Mouse (Mus musculus): ENCODE results near the gene Synpo2l. TPM values are rescaled to one million over a fixed set of nuclear protein-coding genes. Genes with fewer than 3 reads are reported as not detected.

Gene Synpo2l
- polyA plus RNA-seq, 1 experiment = 0.38 TPM

DNA sequence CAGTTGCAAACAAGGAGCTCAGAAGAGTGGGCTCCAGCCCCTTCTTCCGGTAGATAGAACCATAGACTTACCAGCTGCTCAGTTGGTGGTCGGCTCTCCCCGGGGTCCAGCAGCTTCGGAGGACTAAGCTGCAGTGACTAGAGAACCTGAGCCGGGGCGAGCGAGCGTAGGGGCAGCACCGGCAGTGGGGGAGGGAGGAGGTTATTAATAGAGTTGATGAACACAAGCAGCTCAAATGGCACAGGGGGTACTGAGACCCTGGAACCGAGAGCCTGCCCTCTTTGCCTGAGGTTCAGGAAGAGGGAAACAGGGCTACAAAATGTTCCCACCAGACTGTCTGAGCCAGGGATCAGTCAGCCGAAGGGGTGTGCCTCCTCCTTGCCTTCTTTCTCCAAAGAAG, 11.8 kb downstream of the Synpo2l start, which contains the start of gene Myoz1:
Gene Myoz1, minus strand, starts transcription at position 180 of the 400 bp plus-strand sequence.
- TF ChIP-seq POLR2A (IDR thresholded peaks at IDR 0.05; ENCODE audit: control insufficient read depth, low read depth, low read length) (no peak), CTCF (IDR thresholded peaks at IDR 0.05; ENCODE audit: control insufficient read depth, insufficient read depth, insufficient replicate concordance, low read depth, low read length) (no peak)
- no peaks in the 10 kb centered on the region for H3K36me3 ChIP-seq (ENCODE audit: control insufficient read depth, insufficient read depth, low read length)
- H3K4me3 ChIP-seq (ENCODE audit: control insufficient read depth, low read depth, low read length) = no peak within 1 kb of the TSS
- no peaks in the 10 kb centered on the region for H3K27me3 ChIP-seq (ENCODE audit: control insufficient read depth, insufficient read depth, low read length)
- peak within 1 kb of the TSS; percentile 12; the same call in 1 of the 2 replicates for H3K27ac ChIP-seq (ENCODE audit: control insufficient read depth, insufficient read depth, low read depth, low read length)
- H3K4me1 ChIP-seq (ENCODE audit: control insufficient read depth, insufficient read depth, low read length) = peaks cover 9% of the 10 kb centered on the region

DNA sequence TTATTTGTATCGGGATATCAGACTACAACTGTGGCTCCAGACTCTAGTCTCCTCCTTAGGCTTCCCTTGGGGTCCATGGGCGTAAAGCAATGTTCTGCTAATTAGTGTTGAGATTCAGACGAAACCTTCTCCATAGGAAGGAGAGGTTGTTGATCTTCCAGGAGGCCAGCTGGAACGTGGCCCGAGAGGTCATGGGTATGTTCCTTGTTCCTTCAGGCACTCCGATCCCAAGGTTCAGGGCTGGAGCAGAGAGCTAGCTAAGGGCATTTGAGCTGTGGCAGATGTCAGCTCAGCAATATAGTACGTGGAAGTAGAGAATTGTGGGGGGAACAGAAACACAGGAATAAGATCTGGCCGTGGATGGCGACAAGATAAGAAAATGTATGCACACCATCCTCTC, 12.4 kb downstream of the Synpo2l start:
- Histone ChIP-seq H3K4me3 (ENCODE audit: control insufficient read depth, low read depth, low read length) (no peak overlapping the region), H3K27ac (ENCODE audit: control insufficient read depth, insufficient read depth, low read depth, low read length) (peak overlapping the region; percentile 12; the same call in 1 of the 2 replicates), H3K36me3 (ENCODE audit: control insufficient read depth, insufficient read depth, low read length) (no peaks in the 10 kb centered on the region), H3K27me3 (ENCODE audit: control insufficient read depth, insufficient read depth, low read length) (no peaks in the 10 kb centered on the region), H3K4me1 (ENCODE audit: control insufficient read depth, insufficient read depth, low read length) (peaks cover 9% of the 10 kb centered on the region)
- TF ChIP-seq CTCF (IDR thresholded peaks at IDR 0.05; ENCODE audit: control insufficient read depth, insufficient read depth, insufficient replicate concordance, low read depth, low read length) (no peak), POLR2A (IDR thresholded peaks at IDR 0.05; ENCODE audit: control insufficient read depth, low read depth, low read length) (no peak)

DNA sequence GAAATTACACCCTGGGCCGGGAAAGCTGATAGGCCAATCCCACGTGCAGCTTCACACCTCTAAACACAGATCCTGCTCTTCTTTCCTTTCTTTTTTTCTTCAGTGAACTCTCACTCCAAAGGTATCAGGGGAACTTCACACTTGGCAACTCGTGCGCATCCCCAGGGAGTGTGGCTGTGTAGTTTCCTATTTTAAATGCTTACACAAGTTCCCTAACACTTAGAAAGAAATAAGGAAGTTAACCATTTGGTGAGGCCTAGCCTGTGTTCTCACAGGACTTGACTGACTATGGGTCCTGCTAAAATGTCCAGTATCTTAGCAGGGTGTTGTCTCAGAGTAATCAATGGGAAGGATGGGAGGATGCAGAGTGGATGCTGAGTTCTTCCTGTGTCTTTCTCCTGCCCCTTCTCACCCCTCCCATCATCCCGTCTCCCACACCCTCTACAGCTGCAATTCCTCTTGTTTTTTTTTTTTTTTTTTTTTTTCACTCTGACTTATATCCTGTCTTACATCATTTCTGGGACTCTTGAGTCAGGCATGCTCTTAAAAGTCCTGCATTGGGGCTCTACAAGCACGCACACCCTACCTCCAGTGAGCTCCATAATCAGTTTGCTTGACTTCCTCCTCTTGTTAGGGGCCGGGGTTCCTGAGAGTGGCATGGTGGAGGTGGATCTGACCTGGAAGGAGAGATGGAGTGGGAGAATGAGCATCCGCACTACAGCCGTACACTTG, 13.3 kb downstream of the Synpo2l start:
- Histone ChIP-seq H3K27ac (ENCODE audit: control insufficient read depth, insufficient read depth, low read depth, low read length) (no peak overlapping the region), H3K4me3 (ENCODE audit: control insufficient read depth, low read depth, low read length) (no peak overlapping the region), H3K27me3 (ENCODE audit: control insufficient read depth, insufficient read depth, low read length) (no peaks in the 10 kb centered on the region), H3K36me3 (ENCODE audit: control insufficient read depth, insufficient read depth, low read length) (no peaks in the 10 kb centered on the region), H3K4me1 (ENCODE audit: control insufficient read depth, insufficient read depth, low read length) (peaks cover 9% of the 10 kb centered on the region)
- TF ChIP-seq POLR2A (IDR thresholded peaks at IDR 0.05; ENCODE audit: control insufficient read depth, low read depth, low read length) (no peak), CTCF (IDR thresholded peaks at IDR 0.05; ENCODE audit: control insufficient read depth, insufficient read depth, insufficient replicate concordance, low read depth, low read length) (no peak)

DNA sequence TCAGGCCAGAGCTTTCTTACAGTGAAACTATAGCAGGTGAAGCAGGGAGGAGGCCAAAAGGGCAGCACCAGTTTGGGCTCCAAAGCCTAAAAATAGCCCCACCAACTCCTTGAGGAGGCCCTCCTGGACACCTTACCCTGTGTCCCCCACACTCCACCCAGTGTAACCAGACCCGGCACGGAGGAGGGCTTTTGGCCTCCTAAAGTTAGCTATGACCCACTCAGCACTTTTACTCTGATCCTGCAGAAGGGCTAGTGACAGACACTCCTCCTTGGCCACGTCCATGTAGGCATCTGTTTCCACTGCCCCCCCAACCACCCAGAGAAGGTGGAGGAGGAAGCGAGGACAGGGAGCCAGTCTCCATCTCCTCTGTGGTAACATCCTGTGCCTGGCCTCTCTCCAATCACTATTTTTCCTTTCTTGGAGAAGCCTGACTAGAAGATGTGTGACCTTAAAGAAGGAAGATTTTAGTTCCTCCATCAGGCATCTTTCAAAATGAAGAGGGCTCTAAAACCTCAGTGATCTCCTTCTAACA, 16.4 kb downstream of the Synpo2l start:
- Histone ChIP-seq H3K36me3 (ENCODE audit: control insufficient read depth, insufficient read depth, low read length) (no peaks in the 10 kb centered on the region), H3K27me3 (ENCODE audit: control insufficient read depth, insufficient read depth, low read length) (no peaks in the 10 kb centered on the region), H3K4me3 (ENCODE audit: control insufficient read depth, low read depth, low read length) (no peak overlapping the region), H3K4me1 (ENCODE audit: control insufficient read depth, insufficient read depth, low read length) (peaks cover 9% of the 10 kb centered on the region), H3K27ac (ENCODE audit: control insufficient read depth, insufficient read depth, low read depth, low read length) (peak overlapping the region; percentile 56; the same call in 1 of the 2 replicates)
- TF ChIP-seq POLR2A (IDR thresholded peaks at IDR 0.05; ENCODE audit: control insufficient read depth, low read depth, low read length) (no peak), CTCF (IDR thresholded peaks at IDR 0.05; ENCODE audit: control insufficient read depth, insufficient read depth, insufficient replicate concordance, low read depth, low read length) (no peak)

DNA sequence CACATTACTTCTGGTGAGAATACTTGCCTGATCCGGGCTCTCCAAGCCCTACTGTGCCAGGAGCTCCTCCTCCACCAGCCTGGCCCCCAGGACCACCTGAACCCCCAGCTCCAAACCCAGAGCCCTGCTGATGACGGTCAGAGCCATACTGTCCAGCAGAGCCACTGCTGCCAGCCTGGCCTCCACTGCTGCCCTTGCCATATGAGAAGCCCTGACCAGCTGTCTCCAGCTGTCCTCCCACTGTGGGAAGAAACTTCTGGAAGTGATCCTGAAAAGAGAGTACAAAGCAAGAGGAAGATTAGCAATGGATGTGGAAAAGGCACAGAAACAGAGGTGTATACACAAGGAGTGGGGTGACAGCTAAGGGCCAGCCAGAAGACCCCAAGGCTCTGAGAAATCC, 17.2 kb downstream of the Synpo2l start:
- peaks cover 3% of the 10 kb centered on the region; the same call in 1 of the 2 replicates for H3K4me1 ChIP-seq (ENCODE audit: control insufficient read depth, insufficient read depth, low read length)
- H3K36me3 ChIP-seq (ENCODE audit: control insufficient read depth, insufficient read depth, low read length) = no peaks in the 10 kb centered on the region
- H3K27me3 ChIP-seq (ENCODE audit: control insufficient read depth, insufficient read depth, low read length) = no peaks in the 10 kb centered on the region
- no peak overlapping the region for H3K4me3 ChIP-seq (ENCODE audit: control insufficient read depth, low read depth, low read length)
- no peak for TF ChIP-seq POLR2A (IDR thresholded peaks at IDR 0.05; ENCODE audit: control insufficient read depth, low read depth, low read length)
- no peak for TF ChIP-seq CTCF (IDR thresholded peaks at IDR 0.05; ENCODE audit: control insufficient read depth, insufficient read depth, insufficient replicate concordance, low read depth, low read length)
- H3K27ac ChIP-seq (ENCODE audit: control insufficient read depth, insufficient read depth, low read depth, low read length) = peak overlapping the region; percentile 43

DNA sequence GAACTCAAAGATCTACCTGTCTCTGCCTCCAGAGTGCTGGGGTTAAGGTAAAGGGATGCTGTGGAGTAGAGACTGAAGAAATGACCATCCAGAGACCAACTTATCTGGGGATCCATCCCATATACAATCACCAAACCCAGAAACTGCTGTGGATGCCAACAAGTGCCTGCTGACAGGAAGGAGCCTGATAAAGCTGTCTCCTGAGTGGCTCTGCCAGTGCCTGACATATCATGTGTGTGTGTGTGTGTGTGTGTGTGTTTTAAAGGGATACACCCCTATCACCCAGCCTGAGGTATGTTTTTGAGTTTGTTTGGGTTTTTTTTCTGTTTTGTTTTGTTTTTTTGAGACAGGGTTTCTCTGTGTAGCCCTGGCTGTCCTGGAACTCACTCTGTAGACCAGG, 21.8 kb downstream of the Synpo2l start:
- Histone ChIP-seq H3K36me3 (ENCODE audit: control insufficient read depth, insufficient read depth, low read length) (no peaks in the 10 kb centered on the region), H3K4me1 (ENCODE audit: control insufficient read depth, insufficient read depth, low read length) (no peaks in the 10 kb centered on the region), H3K4me3 (ENCODE audit: control insufficient read depth, low read depth, low read length) (no peak overlapping the region), H3K27ac (ENCODE audit: control insufficient read depth, insufficient read depth, low read depth, low read length) (no peak overlapping the region), H3K27me3 (ENCODE audit: control insufficient read depth, insufficient read depth, low read length) (no peaks in the 10 kb centered on the region)
- TF ChIP-seq CTCF (IDR thresholded peaks at IDR 0.05; ENCODE audit: control insufficient read depth, insufficient read depth, insufficient replicate concordance, low read depth, low read length) (no peak), POLR2A (IDR thresholded peaks at IDR 0.05; ENCODE audit: control insufficient read depth, low read depth, low read length) (no peak)

DNA sequence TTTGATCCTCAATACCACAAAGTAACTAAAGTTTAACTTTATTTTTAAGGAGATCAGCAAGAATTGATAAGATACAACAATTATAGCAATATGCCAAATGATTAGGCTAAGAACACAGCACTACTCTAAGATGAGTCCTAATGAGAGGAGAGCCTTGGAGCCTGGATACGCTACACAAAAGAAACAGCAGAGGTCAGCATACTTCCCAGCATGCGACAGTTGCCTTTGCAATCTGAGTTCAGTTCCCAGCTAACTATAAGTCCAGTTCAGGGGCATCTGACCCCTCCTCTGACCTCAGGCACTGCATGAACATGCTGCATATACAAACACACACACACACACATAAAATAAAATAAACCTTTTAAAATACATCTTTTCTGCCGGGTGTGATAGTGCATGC, 22.6 kb downstream of the Synpo2l start:
- no peaks in the 10 kb centered on the region for H3K36me3 ChIP-seq (ENCODE audit: control insufficient read depth, insufficient read depth, low read length)
- H3K27me3 ChIP-seq (ENCODE audit: control insufficient read depth, insufficient read depth, low read length) = no peaks in the 10 kb centered on the region
- no peaks in the 10 kb centered on the region for H3K4me1 ChIP-seq (ENCODE audit: control insufficient read depth, insufficient read depth, low read length)
- H3K27ac ChIP-seq (ENCODE audit: control insufficient read depth, insufficient read depth, low read depth, low read length) = no peak overlapping the region
- no peak overlapping the region for H3K4me3 ChIP-seq (ENCODE audit: control insufficient read depth, low read depth, low read length)
- no peak for TF ChIP-seq POLR2A (IDR thresholded peaks at IDR 0.05; ENCODE audit: control insufficient read depth, low read depth, low read length)

All from testis, adult 2 months (tissue).